Mouse (Mus musculus) brain, embryonic 14.5 days (tissue): ENCODE results near the gene Tas2r135.

Source experiments
- CTCF ChIP-seq: fragments of 200-500 bp; IDR thresholded peaks from 2 replicates; pipeline ENCODE4 v1.5.1; 2012; ENCODE audit warnings: inconsistent platforms, mild to moderate bottlenecking, moderate library complexity, borderline replicate concordance; ENCODE audit not compliant: insufficient read depth, insufficient read length; ENCODE audit errors: extremely low read depth
- POLR2A ChIP-seq: fragments of 200-500 bp; IDR thresholded peaks from 2 replicates; pipeline ENCODE4 v1.6.1; 2012; ENCODE audit warnings: mild to moderate bottlenecking, inconsistent platforms, borderline replicate concordance; ENCODE audit not compliant: poor library complexity, insufficient read depth, insufficient read length, severe bottlenecking; ENCODE audit errors: extremely low read depth

DNA sequence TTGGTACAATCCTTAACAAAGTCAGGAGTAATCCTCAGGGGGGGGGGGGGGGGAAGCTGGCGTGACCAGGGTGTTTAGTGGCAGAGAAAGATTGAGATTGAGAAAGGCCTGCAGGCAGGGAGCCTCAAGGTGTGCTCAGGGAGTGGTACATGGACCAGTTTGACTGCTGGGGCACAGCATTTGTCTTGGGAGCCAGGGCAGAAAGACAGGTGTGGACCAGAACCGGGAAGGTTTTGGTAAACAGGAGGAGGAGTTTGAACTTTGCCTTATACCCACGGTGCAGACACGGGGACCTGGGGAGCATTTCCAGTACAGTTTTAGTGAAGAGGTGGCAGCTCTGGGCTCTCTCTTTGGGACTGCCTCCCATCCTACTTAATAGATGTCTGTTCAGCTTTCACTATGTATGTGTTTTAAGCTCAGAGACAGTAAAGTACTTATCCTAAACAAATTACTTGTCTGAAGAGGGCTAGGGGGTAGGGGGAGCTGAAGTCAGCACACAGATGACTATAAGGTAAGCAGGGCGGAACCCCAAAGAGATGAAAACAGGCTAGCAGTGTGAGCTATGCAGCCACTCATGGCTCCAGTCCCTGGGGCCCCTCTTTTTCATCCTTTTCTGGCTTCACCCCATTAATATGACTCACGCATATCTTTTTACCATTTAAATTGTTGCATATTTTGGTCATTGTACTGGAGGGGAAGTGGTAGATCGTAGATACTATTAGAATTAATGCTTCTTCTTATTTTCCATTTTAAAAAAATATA is 31.4 kb upstream of the Tas2r135 start:
- TF ChIP-seq POLR2A (no peak), CTCF (no peak)
